Mouse (Mus musculus) lung, postnatal 10 days (tissue): Measurements from ENCODE around the gene Ccl11.

Experiments
- DNase-seq: peaks from one replicate; pipeline ENCODE4 v3.0.0; 2021

The Ccl11 gene

DNA sequence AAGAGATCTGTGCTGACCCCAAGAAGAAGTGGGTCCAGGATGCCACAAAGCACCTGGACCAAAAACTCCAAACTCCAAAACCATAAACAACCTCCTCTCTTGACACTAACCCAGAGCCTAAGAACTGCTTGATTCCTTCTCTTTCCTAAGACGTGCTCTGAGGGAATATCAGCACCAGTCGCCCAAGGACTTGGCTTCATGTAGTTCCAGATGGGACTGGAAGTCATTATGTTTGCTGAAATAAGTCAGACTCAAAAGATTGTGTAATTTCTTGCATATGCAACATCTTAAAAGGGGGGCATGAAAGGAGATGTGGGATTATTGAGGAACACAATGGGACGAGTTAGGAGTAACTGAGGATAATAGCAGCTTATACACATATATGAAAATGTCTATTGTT, 4.6 kb downstream of the Ccl11 start:
- no peak for DNase-seq

DNA sequence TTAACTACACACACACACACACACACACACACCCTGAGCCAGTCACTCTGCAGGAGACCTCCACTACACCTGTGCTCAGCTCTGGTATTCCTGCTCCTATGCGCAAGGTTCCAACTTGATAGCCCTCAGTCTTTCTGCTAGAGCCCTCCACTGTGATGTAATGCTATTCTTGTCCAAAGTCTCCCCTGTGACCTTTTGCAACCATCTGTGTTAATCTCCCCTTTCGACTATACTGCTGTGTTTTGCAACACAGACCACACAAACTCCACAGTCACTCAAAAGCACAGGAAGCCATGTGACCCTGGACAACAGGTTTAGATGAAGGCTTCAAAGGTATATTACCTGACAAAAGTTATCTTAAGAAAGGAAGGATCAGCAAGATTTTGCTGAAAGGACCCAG, 5.8 kb downstream of the Ccl11 start:
- no peak for DNase-seq

DNA sequence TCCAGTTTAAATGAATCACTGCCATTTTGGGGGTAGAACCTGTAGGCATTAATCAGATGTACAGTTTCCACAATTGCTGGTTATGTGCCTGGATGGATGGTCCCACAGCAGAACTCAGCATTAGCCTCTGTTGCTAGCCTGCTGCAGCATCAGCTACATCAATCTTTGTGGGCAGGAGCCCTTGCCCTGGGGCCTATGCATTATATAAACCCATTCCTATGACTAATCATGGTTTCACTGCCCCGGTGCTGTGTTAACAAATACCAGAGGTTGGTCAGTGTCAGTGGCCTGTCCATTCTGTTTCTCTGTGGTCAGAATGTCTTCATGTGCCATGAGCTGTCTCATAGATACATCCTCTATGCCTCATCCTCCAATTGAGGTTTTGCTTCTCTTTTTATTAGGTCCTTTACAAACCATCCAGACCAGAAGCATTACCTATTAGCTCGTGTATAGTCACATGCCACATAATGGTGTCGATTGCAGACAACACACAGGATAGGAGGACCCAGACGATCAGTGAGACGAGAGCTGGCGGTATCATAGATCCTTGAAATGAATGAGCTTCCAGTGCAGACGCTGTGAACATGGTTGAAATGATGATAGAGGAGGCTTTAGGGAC, 9.4 kb downstream of the Ccl11 start:
- no peak for DNase-seq

DNA sequence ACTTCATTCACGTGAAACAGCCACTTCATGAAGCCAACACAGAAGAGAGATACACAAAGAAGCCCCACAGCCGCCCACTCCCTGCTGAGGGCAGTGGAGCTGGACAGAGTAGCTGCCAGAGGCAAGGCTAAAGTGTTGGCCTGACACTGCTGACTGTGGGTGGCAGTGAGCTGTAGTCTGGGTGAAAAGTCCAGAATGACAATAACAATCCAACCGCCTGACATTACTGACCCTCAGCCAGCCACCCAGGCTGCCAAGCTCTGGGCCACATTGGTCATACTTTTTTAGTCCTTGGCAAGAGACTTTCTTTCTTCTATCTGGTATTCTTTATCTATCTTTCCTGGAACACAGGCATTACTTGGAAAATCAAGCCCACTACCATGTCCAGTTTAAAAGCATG, 13.5 kb downstream of the Ccl11 start:
- no peak for DNase-seq

DNA sequence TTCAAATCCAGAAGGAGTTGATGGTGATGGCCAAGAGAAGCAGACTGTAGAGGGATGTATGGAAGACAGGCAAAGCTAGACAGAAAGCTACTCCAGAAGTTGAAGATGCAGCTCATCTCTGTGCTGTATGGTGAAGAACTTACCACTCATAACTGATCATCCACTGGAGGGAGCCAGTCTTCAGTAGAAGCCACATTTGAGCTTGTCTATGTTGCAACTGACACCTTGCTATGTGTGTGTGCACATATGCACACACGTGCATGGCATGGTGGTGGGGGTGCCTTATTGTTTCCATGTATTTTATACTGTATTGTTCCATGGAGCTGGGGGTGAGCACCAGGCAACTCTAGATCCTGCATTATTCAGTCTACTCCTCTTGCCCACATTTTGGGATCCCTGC, 14.8 kb downstream of the Ccl11 start:
- DNase-seq = no peak

DNA sequence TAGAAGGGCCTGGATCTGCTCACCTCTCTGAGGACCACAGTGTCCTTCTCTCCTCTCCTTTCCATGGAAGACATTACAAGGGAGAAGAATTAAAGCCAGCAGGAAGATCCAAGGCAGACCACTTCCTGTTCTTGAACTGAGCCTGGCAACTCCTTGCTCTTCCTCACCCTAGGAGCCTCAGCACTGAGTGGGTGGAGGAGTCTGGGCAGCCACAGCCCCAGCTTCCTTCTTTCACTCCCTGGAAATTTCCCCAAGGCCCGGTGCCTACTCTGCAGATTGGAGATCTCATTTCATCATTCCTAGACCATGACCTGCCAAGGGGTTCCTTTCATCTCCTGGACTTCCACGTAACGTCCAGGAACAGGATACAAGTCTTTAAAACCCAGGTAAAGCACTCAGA, 15.4 kb downstream of the Ccl11 start:
- no peak for DNase-seq

DNA sequence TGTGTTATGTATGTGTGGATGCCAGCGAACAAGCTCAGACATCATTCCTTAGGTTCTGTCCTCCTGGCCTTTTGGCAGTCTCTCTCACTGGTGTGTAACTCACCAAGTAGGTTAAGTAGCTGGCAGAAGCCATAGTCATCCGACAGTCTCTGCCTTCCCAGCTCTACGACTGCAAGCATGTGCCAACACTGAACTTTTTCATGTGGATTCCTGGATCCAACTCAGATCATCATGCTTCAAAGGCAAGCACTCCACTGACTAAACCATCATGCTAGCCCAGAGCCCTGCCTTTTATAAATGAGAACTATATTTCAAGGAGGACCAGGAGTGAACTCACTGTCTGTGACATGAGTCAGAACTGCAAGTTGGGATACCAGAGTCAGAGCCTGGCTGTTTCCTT, 16.1 kb downstream of the Ccl11 start:
- no peak for DNase-seq

DNA sequence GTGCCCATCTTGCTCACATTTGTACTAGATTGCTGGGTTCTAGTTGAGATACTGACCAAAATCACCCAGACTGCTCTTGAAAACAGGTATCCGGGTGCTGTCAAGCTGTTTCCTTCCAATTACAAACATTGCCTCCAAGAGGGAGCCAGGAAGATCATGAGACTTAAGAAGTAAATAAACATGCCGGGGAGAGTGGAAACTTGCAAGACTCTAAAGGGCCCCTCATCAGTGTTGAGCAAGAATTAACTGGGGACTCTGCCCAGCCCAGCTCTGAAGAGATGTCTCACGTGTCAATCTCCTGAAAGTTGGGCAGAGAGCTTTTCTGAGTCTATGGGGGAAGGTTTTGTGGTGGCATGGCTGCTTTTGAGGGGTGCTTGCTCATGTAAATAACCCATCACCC, 19.4 kb downstream of the Ccl11 start:
- DNase-seq = no peak

DNA sequence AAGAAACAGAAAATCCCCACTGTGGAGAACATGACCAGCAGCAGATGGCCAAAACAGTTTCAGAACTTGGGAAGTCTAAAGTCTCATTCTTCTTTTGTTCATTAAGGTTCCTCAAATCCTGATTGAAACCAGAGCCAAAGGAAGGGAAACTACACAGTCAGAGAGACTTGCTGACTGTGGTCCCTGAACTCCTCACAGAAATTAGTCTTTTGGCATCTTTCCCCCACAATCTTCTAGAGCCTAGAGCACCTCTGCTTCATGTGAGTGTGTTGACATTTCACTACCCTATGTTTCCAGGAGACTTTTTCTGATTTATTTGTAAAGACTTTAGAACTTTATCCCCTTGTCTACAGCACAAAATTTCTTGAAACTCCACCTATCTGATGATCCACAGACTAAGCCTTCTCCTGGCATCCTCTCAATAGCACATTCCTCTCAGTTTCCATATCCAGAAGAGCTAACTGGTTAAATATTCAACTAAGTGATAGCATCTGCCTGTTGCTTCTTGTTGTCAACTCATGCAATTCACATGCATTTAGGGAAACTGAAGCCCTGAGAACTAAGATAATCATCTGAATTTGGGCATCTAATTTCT, 20.6 kb downstream of the Ccl11 start:
- no peak for DNase-seq

DNA sequence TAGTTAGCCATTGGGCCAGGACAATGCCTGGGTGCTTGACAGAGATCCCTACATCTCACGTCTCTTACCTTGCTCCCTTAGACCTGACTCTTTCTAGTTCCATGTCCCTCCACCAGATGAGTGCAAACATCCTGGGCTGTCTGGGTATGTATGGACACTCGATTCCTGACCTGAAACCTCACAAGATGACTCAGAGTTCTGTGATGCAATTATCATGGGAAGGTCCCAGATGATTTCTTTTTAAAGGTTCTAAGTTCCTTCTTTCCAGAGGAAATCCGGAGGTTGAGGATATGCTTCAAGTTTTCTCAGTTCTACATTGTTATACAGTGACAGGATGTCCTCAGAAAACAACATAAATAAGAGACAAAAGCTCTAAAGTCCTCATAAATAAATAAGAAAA, 23.2 kb downstream of the Ccl11 start:
- no peak for DNase-seq

DNA sequence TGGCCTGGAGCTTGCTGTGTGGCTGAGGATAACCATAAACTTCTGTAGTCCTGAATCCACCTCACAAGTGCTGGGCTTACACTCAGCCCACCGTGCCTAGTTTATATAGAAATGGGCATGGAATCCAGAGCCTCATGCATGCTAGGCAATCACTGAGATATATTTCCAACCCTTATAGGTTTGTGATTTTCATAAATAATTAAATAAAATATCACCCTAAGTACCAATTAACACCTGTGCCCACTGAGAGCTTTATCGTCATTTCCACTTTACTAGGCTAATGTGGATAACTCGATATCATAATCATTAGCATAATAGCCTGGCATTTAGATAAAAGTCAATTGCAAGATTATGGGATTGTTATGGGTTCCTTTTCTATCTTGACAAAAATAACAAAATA, 26.7 kb downstream of the Ccl11 start:
- DNase-seq = no peak

DNA sequence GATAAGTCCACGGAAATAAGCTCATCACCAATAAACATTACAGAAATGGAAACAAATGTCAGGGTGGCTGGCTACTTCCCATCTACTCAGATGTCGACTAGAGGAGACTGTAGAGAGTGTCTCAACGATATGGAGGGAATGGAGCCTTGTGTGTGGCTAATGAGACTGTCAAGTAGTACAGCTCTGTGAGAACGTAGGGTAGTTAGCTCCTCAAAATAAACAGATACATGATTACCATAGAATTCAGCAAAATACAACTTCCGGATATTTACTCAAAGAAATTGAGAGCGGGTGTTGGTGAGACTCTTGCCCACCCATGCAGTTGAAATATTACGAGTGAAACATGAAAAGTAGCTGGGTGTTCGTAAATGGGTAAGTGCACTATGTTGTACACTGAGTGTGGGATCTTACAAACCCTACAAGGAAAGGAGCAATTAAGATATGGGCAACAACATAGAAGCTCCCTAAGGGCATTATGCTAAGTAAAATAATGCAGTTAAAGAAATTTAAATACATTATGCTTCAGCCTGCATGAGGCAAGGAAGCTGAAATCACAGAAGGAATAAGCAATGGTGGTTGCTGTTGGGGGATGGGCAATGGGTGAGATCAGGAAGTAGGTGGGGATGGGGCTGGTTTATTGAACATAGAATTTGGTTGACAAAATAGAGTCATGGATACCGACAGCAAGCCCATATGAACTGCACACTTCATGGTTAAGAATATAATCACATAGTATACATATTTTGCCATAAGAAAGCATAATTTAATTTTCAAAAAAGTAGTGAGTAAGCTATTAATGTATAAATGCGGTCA, 42.1 kb downstream of the Ccl11 start:
- DNase-seq = no peak

DNA sequence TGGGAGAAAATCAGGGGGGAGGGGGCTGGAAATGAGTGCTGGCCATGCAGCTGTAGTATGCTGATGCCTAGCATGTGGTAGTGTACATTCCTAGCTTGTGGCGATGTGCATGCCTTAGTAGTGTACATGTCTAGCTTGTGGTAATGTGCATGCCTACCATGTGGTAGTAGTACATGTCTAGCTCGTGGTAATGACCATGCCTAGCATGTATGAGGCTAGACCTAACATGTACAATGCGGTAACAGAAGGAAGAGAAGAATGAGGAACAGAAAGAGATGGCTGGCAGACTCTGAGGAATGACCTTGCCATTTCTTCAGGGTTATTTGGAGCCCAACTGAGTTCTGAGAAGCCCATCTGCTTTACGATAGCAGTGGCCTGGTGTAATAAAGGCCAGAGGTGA, 43.5 kb downstream of the Ccl11 start:
- DNase-seq = no peak

DNA sequence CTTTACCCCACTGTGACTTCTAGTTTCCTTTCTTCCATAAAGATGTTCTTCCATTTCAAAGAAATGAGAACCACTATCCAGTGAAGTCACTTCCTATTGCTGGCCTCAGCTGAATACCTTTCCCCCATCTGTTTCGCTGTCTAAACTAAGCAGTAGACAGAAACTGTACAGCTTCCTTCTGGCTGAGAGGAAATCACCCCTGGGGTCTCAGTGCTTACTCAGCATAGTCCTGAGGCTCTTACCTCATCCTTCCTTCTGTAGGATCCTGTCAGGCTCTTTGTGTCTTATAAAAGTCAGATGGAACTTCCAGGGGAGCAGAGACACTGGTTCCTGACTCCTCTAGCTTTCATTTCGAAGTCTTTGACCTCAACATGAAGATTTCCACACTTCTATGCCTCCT, 43.9 kb downstream of the Ccl11 start, which contains the start of gene Ccl12:
Gene Ccl12, plus strand, starts transcription at position 317 of the 400 bp plus-strand sequence.
- DNase-seq = no peak

DNA sequence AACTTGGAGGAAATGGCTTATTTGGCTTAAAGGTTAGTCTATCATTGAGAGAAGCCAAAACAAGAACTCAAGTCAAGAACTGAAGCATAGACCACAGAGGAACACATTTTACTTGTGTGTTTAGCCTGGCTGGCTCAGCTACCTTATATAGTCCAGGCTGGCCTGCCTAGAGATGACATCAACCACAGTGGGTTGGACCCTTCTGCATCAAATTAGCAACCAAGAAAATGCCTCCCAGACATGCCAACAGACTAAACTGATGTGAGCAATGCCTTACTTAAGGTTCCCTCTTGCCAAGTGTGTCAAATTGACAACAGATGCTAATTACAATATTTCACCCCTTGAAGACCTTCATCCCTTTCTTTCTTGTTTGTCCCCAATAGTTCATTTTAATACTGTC, 52.0 kb downstream of the Ccl11 start:
- no peak for DNase-seq

DNA sequence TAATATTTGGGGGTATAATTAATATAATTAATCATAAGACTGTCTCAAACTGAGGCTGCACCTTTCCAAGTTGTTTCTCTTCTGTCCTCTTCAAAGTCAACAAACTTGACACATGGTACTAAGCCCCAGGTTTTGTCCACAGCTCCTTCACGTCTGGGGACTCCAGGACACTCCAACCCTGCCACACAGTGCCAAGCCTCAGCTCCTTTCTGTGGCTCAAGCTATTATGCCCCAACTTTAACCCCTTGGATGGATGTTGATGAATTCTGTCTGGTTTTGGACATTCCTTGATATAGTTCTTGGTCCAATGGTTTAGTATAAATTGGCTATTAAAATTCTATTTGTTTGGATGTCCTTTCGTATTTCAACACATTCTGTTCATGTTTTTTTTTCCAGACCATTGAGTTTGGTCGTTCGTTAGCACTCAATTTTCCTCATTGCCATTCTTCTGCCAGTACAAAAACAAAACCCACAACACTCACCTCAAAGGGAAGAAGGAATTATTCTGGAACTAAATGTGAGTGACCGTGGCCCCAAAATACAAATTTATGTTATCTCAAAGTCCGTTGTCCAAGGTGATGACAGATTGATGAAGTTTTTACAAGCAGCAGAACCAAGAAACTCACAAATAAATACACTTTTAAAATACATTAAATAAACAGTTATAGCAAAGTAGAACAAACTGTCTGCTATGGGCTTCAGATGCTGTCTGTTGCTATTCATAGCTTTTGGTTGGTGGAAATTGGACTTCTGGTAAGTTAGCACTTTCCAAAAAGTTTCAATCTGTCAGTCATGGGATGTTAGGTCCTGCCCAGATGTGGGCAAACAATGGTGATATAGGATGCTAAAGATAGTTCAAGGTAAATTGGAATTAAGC, 53.0 kb downstream of the Ccl11 start:
- DNase-seq = no peak
